Mouse (Mus musculus) ovary, postnatal 10 days (tissue): ENCODE results near the gene Ahcyl1.

ENCODE experiments used
- DNase-seq: peaks from one replicate; pipeline ENCODE4 v3.0.0; 2022; ENCODE audit warnings: low spot score

Gene Ahcyl1

GRCm38 (mm10) chr3:107703675-107704370 lies 7.5 kb upstream of the Ahcyl1 start:
- DNase-seq, result no peak

GRCm38 (mm10) chr3:107701767-107702394 lies 5.5 kb upstream of the Ahcyl1 start:
- DNase-seq, result no peak

- no peak for DNase-seq
Measured at GRCm38 (mm10) chr3:107700625-107701024, 4.3 kb upstream of the Ahcyl1 start.

GRCm38 (mm10) chr3:107696910-107697309 lies 550 bp upstream of the Ahcyl1 start:
- no peak for DNase-seq

- DNase-seq, result no peak
Measured at GRCm38 (mm10) chr3:107695219-107695947, 977 bp downstream of the Ahcyl1 start.

GRCm38 (mm10) chr3:107694256-107694900 lies 2.0 kb downstream of the Ahcyl1 start:
- no peak for DNase-seq

GRCm38 (mm10) chr3:107690366-107690765 lies 6.0 kb downstream of the Ahcyl1 start:
- no peak for DNase-seq

GRCm38 (mm10) chr3:107689245-107689644 lies 7.1 kb downstream of the Ahcyl1 start:
- DNase-seq, result no peak

- DNase-seq, result no peak
Measured at GRCm38 (mm10) chr3:107688236-107688635, 8.1 kb downstream of the Ahcyl1 start.

- DNase-seq, result no peak
Measured at GRCm38 (mm10) chr3:107686276-107686977, 9.9 kb downstream of the Ahcyl1 start.

- no peak for DNase-seq
Measured at GRCm38 (mm10) chr3:107685652-107686051, 10.7 kb downstream of the Ahcyl1 start.

GRCm38 (mm10) chr3:107683587-107683986 lies 12.8 kb downstream of the Ahcyl1 start:
- no peak for DNase-seq

GRCm38 (mm10) chr3:107680790-107681576 lies 15.4 kb downstream of the Ahcyl1 start:
- DNase-seq, result no peak

- DNase-seq, result no peak
Measured at GRCm38 (mm10) chr3:107671509-107671908, 24.9 kb downstream of the Ahcyl1 start.

- DNase-seq, result no peak
Measured at GRCm38 (mm10) chr3:107670500-107670899, 25.9 kb downstream of the Ahcyl1 start.

- DNase-seq, result no peak
Measured at GRCm38 (mm10) chr3:107668786-107669185, 27.6 kb downstream of the Ahcyl1 start.

GRCm38 (mm10) chr3:107667426-107667825 lies 28.9 kb downstream of the Ahcyl1 start:
- DNase-seq, result no peak

- no peak for DNase-seq
Measured at GRCm38 (mm10) chr3:107664641-107665040, 31.7 kb downstream of the Ahcyl1 start.

- no peak for DNase-seq
Measured at GRCm38 (mm10) chr3:107659000-107659399, 37.4 kb downstream of the Ahcyl1 start.

GRCm38 (mm10) chr3:107656888-107657287 lies 39.5 kb downstream of the Ahcyl1 start:
- no peak for DNase-seq

- DNase-seq, result no peak
Measured at GRCm38 (mm10) chr3:107656151-107656550, 40.2 kb downstream of the Ahcyl1 start.
